Mouse (Mus musculus) brain, adult 2 months (tissue): ENCODE measurements at regions not wholly inside any gene's neighbourhood (a gene's known extent, or its start where the extent isn't known, plus 50 kb on each side); places are given as distances from the start of the nearest gene placed in this dataset.

Experiments
- DNase-seq: peaks from one replicate; pipeline ENCODE4 v3.0.0; 2011; ENCODE audit warnings: low read depth, low spot score

- DNase-seq = peak; percentile 39
Observed at GRCm38 (mm10) chr15:11712481-11713274, 194.4 kb downstream of the Npr3 start.

GRCm38 (mm10) chr15:11701246-11701645, 205.8 kb downstream of the Npr3 start:
- DNase-seq = peak; percentile 17

GRCm38 (mm10) chr15:11699929-11700328, 207.2 kb downstream of the Npr3 start:
- DNase-seq = no peak

- no peak for DNase-seq
Observed at GRCm38 (mm10) chr15:11697060-11697459, 210.0 kb downstream of the Npr3 start.

GRCm38 (mm10) chr15:11693772-11694270, 213.3 kb downstream of the Npr3 start:
- no peak for DNase-seq

GRCm38 (mm10) chr15:11664839-11665379, 242.2 kb downstream of the Npr3 start:
- DNase-seq = no peak

GRCm38 (mm10) chr15:11655168-11655567, 251.9 kb downstream of the Npr3 start:
- DNase-seq = no peak

- no peak for DNase-seq
Observed at GRCm38 (mm10) chr15:11646241-11646640, 246.8 kb upstream of the Tars start.

- DNase-seq = no peak
Observed at GRCm38 (mm10) chr15:11644779-11645178, 245.3 kb upstream of the Tars start.

- DNase-seq = no peak
Observed at GRCm38 (mm10) chr15:11630654-11631053, 231.2 kb upstream of the Tars start.

- DNase-seq = peak; percentile 54
Observed at GRCm38 (mm10) chr15:11626433-11626832, 227.0 kb upstream of the Tars start.

GRCm38 (mm10) chr15:11612416-11612815, 213.0 kb upstream of the Tars start:
- no peak for DNase-seq

GRCm38 (mm10) chr15:11610043-11610670, 210.7 kb upstream of the Tars start:
- DNase-seq = peak; percentile 3

GRCm38 (mm10) chr15:11607489-11607888, 208.0 kb upstream of the Tars start:
- DNase-seq = peak; percentile 64

GRCm38 (mm10) chr15:11605677-11606076, 206.2 kb upstream of the Tars start:
- peak; percentile 52 for DNase-seq

GRCm38 (mm10) chr15:11597021-11597420, 197.6 kb upstream of the Tars start:
- no peak for DNase-seq

- peak; percentile 52 for DNase-seq
Observed at GRCm38 (mm10) chr15:11590542-11591116, 191.2 kb upstream of the Tars start.

- no peak for DNase-seq
Observed at GRCm38 (mm10) chr15:11589795-11590194, 190.3 kb upstream of the Tars start.

- no peak for DNase-seq
Observed at GRCm38 (mm10) chr15:11586384-11586783, 186.9 kb upstream of the Tars start.

- no peak for DNase-seq
Observed at GRCm38 (mm10) chr15:11584155-11584554, 184.7 kb upstream of the Tars start.

- peak; percentile 11 for DNase-seq
Observed at GRCm38 (mm10) chr15:11578331-11578730, 178.9 kb upstream of the Tars start.

GRCm38 (mm10) chr15:11574359-11574758, 174.9 kb upstream of the Tars start:
- no peak for DNase-seq
